Mouse (Mus musculus) lung, postnatal 36 days (tissue): Measurements from ENCODE around the gene B4galnt1.
"Not testable (repeated sequence)": the region's sequence is repeated elsewhere in the genome, so short reads cannot be mapped to it uniquely, and the experiment has no call there.

ENCODE experiments used
- DNase-seq: peaks from one replicate; pipeline ENCODE4 v3.0.0; 2022; ENCODE audit warnings: mixed read lengths

Gene B4galnt1

GRCm38 (mm10) chr10:127143228-127143627, 21.8 kb upstream of the B4galnt1 start:
- no peak for DNase-seq

DNA sequence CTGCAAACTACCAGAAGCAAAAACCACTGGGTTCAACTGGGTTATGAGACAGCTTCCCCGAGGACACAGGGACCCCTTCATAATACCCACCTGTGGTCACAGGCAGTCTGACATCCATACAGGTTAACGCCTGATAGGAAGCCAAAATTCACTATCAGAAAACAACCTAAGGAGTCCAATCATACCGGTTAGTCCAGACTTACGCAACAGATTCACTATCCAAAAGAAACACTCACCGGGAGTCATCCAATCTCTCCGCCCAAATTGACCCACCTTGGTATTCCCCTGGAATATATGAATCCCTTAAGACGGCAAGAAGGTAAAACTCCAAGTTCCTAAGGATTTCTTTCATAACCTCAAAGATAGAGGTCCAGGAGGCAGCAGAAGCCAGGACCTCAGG, 20.5 kb upstream of the B4galnt1 start:
- peak; percentile 69 for DNase-seq

GRCm38 (mm10) chr10:127145303-127145702, 19.7 kb upstream of the B4galnt1 start:
- DNase-seq = no peak

GRCm38 (mm10) chr10:127147135-127147534, 17.9 kb upstream of the B4galnt1 start:
- peak; percentile 44 for DNase-seq

DNA sequence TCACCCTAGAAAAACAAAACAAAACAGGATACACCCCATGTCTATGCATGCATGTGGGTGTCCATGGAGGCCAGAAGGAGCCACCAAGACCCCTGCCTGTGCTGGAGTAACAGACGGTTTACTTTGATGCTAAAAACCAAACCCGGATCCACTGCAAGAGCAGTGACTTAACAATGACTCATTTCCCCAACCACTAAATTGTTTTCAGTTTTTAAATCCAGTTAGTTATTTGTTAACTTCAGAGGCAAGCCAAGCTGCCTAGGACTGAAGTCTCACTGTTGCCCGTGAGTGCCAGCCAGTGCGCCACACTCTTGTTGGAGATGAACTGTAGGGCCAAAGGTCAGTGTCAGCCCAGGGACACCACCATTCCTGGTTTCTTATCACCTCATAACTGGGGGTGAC, 14.6 kb upstream of the B4galnt1 start:
- no peak for DNase-seq

DNA sequence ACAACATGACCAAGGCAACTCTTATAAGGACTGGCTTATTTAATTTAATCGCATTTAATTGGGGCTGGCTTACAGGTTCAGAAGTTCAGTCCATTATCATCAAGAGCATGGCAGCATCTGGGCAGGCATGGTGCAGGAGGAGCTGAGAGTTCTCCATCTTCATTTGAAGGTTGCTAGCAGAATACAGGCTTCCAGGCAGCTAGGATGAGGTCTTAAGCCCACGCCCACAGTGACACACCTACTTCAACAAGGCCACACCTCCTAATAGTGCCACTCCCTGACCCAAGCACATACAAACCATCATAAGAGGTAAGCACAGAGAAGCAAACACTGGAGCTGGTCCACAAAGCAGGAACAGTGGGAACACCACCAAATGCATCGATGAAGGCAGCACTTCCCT, 13.8 kb upstream of the B4galnt1 start:
- DNase-seq = peak; percentile 50

GRCm38 (mm10) chr10:127152556-127152955, 12.5 kb upstream of the B4galnt1 start:
- DNase-seq = not testable (repeated sequence)

- DNase-seq = no peak
These were observed 11.7 kb upstream of the B4galnt1 start for GRCm38 (mm10) chr10:127153323-127153722.

- DNase-seq = no peak
These were observed 10.8 kb upstream of the B4galnt1 start for GRCm38 (mm10) chr10:127154241-127154640.

- DNase-seq = no peak
These were observed 10.4 kb upstream of the B4galnt1 start for GRCm38 (mm10) chr10:127154652-127155051.

DNA sequence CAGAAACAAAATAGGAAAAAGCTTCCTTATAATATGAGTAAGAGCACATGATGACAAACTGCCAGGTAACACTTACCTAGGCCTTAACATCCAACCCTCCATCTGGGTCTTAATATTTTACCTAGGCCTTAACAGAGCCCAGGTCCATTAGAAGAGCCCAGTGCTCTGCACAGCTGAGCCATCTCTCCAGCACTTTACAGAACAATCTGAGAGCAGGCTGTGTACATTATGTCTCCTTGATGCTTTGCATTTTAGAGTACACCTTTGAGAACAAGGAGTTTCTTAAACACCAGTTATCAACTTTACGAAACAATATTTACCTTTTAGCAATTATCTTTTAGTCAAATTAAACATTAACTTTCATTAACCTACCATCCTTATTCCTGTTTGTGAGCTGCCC, 8.9 kb upstream of the B4galnt1 start:
- no peak for DNase-seq

GRCm38 (mm10) chr10:127156511-127156910, 8.5 kb upstream of the B4galnt1 start:
- no peak for DNase-seq

- DNase-seq = no peak
These were observed 6.6 kb upstream of the B4galnt1 start for GRCm38 (mm10) chr10:127158471-127158870.

GRCm38 (mm10) chr10:127160081-127160480, 4.9 kb upstream of the B4galnt1 start:
- no peak for DNase-seq

- DNase-seq = no peak
These were observed 4.3 kb upstream of the B4galnt1 start for GRCm38 (mm10) chr10:127160728-127161127.

DNA sequence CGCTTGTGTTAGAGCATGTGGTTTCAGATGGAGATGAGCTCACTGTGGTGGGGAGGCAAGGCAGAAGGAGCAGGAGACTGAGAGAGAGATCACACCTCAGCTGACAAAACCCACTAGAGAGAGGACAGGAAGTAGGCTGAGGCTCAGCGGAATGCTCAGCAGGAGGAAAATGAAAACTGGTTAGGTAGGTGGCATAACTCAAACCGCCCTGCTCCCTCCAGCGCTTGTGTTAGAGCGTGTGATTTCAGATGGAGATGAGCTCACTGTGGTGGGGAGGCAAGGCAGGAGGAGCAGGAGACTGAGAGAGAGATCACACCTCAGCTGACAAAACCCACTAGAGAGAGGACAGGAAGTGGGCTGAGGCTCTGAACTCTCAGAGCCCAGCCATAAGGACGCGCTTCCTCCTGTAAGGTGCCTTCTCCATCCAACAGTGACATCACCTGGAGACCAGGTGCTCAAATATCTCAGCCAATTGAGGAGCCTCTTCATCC, 2.2 kb upstream of the B4galnt1 start:
- DNase-seq = not testable (repeated sequence)

- no peak for DNase-seq
These were observed 835 bp upstream of the B4galnt1 start for GRCm38 (mm10) chr10:127164190-127164589.

DNA sequence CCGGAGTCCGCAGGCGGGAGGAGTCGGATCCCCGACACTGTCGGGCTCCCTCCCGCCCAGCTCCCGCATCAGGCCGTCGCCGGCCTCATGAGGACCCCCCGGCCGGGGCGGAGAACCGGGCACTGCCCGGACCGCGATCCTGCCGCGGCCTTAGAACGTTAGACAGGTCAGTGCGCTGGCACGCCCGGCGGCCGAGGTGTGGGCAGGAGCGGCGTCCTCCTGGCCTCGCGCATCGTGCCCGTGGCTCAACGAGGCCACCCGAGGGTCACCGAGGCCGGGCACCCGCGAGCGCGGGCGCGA, 279 bp downstream of the B4galnt1 start:
- DNase-seq = no peak

DNA sequence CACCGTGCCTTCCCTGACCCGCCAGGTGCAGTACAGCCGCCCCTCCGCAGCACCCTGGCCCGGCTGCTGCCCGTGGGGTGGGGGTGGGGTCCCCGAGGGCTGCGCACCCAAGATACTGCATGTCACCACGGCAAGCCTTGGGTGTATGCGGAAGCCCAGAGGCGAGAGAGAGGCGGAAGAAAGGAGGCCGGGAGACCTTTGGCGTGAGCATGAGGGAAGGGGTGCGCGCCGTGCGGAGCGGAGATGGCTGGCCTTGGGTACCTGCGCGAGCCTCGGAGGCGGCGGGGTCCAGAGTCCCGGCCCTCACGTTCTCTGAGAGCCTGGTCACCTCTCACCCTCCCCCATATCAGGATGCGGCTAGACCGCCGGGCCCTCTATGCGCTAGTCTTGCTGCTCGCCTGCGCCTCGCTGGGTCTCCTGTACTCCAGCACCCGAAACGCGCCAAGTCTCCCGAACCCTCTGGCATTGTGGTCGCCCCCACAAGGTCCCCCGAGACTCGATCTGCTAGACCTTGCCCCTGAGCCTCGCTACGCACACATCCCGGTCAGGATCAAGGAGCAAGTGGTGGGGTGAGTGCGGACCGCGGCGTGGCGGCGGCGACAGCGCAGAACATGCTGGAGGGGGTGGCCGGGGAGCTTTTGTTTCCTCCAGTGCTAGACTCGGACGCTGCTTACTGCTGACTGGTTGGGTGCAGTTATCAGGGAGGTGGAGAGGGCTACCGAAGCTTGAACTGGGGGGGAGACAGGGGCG, 804 bp downstream of the B4galnt1 start:
- peak; percentile 58 for DNase-seq

GRCm38 (mm10) chr10:127166404-127166715, 1.3 kb downstream of the B4galnt1 start:
- no peak for DNase-seq

DNA sequence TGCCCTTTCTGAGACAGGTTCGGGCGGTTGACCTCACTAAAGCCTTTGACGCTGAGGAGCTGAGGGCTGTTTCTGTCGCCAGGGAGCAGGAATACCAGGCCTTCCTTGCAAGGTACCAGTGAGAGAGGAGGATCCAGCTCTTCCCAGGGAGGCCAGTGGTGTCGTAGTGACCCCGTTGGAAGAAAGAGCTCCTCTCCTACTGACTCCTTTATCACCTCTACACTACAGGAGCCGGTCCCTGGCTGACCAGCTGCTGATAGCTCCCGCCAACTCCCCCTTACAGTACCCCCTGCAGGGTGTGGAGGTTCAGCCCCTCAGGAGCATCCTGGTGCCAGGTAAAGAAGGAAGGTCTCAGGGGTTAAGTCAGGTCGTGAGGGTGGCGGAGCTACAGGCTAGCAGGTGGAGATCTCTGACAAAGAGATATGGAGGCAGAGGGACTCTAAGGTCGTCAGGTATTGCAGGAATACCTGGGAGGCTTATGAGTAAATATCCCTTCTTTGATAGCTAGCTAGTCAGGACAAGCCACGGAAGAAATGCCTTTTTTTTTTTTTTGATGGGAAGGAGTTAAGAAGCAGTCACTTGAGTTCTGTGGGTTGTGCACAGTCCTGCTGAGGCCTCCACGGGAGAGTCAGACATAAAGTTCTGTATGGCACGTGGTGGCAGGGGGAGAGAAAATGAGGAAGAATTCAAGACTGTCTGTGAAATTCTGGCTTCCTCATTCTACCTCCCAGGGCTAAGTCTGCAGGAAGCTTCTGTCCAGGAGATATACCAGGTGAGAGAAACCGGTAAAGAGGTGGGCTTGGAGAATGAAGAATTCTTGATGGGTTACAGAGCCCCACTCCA, 2.0 kb downstream of the B4galnt1 start:
- DNase-seq = peak; percentile 41

DNA sequence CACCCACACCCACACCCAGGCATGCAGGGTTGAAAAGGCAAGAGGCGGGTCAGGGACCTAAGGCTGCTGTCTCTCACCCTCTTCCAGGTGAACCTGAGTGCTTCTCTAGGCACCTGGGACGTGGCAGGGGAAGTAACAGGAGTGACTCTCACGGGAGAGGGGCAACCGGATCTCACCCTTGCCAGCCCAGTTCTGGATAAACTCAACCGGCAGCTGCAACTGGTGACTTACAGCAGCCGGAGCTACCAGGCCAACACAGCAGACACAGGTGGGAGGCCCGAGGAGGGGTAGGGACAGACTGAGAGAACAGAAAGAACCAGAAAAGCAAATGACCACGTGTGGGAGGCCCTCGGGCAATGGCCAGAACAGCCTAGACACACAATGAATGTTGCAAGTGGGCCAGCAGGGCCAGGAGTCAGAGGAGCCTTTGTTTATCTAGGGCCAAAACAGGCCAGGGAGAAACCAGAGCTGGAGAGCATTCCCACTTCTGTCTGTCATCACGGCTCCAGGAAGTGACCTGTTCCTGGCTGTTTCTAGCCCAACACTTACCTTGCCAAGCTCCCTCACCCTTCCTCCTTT, 2.7 kb downstream of the B4galnt1 start:
- peak; percentile 68 for DNase-seq

DNA sequence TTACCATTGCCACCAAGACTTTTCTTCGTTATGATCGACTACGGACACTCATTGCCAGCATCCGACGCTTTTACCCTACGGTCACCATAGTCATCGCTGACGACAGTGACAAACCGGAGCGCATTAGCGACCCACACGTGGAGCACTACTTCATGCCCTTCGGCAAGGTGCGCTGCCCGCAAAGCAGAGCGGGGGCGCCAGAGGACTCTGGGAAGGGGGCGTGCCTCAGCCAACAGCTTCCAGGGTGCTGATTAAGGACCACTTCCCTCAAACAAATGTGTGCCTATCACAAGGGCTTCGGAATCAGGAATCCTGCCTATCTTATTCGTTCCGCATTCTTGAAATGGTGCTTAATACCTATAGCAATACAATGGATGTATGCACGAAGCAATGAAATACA, 5.0 kb downstream of the B4galnt1 start:
- peak; percentile 47 for DNase-seq

GRCm38 (mm10) chr10:127170837-127171272, 5.8 kb downstream of the B4galnt1 start:
- DNase-seq = peak; percentile 81
